Mouse (Mus musculus): ENCODE data around the gene Mill2.
A peak's percentile ranks its signal among the peaks of the same experiment; 100 is the strongest.

GRCm38 (mm10) chr7:18873253-18873652, 33.5 kb downstream of the Mill2 start:
- TF ChIP-seq POLR2A (IDR thresholded peaks at IDR 0.05; ENCODE audit: control insufficient read depth, low read depth, low read length) (no peak), CTCF (IDR thresholded peaks at IDR 0.05; ENCODE audit: control insufficient read depth, insufficient read depth, insufficient replicate concordance, low read depth, low read length) (peak; percentile 90; the same call in 1 of the 2 replicates)
